Mouse (Mus musculus) neutrophil, adult 65 days (primary cell): Measurements from ENCODE around the gene Kcnj3. TPM values are rescaled to one million over a fixed set of nuclear protein-coding genes. Genes with fewer than 3 reads are reported as not detected.

ENCODE experiments used
- total RNA-seq: library from RNA; stranded (reverse); gene quantifications from 2 replicates; pipeline ENCODE4 v1.2.4, GENCODE M21; 2023

The Kcnj3 gene
- not detected in 2 replicates for total RNA-seq

DNA sequence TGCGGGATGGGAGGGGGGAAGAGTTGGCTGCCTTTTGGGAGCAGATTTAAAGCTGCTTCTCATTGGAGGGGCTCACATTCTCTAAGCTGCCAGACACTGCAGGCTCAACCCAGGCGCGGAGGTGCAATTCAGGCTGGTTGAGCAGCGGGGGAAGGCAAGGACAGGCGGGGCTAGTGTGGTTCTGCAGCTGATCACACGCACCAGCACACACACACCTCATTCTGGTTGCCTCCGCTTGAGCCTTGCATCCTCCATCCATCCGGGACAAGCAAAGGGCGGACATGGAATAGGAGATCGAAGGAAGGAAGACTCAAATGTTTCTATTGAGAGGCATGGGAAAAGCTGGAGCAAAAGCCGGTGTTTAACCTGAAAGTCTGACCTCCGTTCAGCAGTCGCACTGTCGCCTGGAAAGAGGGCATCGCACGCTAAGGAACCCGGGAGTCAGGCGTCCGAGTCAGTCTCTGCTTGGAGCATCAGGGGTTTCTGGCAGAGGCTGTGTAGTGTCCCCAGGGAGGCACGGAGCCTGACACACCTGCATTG, at the start of gene Kcnj3:
Gene Kcnj3, plus strand, starts transcription at position 250 of the 540 bp plus-strand sequence.

